Mouse (Mus musculus): Measurements from ENCODE around the gene Hadhb. TPM values are rescaled to one million over a fixed set of nuclear protein-coding genes. Genes with fewer than 3 reads are reported as not detected.

Hadhb gene
- polyA plus RNA-seq, 1 experiment from 2014 or later, result 169 TPM

DNA sequence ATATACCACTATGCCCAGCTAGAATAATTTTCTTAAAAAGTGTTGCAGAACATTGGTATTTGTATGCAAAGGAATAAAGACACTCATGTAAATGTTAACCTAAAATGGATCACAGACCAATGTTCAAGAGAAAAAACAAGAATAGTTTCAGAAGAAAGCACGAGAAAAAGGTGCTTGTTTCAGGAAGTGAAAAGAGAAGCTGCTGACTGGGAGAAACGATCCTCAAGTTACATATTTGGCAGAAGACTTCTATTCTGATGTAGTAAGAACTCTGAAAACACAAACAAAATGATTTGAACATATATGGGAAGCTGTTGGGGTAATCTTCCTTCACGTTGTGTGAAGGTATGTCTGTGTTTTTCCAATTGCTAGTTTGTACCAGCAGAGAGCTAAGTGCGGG, 16.9 kb upstream of the Hadhb start:
- H3K27me3 ChIP-seq (ENCODE audit: control insufficient read depth, insufficient read depth, low read depth, low read length), result no peaks in the 10 kb centered on the region
- ATAC-seq (ENCODE audit: low read depth), result no peak
- peaks cover 31% of the 10 kb centered on the region for H3K36me3 ChIP-seq (ENCODE audit: control insufficient read depth, insufficient read depth)
- no peaks in the 10 kb centered on the region for H3K4me1 ChIP-seq (ENCODE audit: control insufficient read depth, low read depth, low read length)
- H3K4me2 ChIP-seq (ENCODE audit: low read depth, low read length), result no peak overlapping the region
- H3K9me3 ChIP-seq (replicated peaks; ENCODE audit: control insufficient read depth, low read length), result no peaks in the 10 kb centered on the region
- H3K4me3 ChIP-seq (ENCODE audit: low read depth, low read length), result no peak overlapping the region
- WGBS (ENCODE audit: insufficient replicate concordance), result 76% methylated on average over 4 of the region's 4 CpGs
- no peak overlapping the region for H3K27ac ChIP-seq (ENCODE audit: low read length)
- no peak overlapping the region for H3K9ac ChIP-seq (ENCODE audit: low read depth, low read length)

DNA sequence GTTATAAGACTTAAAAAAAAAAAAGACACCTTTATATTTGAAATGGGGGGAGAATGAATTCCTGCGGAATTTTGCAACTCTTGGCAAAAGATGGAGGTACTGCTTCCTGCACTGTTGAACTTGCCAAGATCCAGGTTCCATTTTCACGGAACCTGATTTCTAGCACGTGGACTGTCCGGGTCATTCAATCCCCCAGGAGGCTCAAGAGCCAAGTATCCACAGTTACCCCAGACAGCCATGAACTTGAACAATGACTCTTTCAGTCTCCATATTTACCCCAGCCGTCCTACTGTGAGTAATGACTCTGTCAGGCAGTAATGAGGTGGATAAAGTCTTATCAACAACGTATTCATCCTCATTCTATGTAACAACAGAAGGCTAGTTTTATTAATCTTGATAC, 8.5 kb upstream of the Hadhb start:
- Histone ChIP-seq H3K27me3 (ENCODE audit: control insufficient read depth, insufficient read depth, low read depth, low read length) (no peaks in the 10 kb centered on the region), H3K36me3 (ENCODE audit: control insufficient read depth, insufficient read depth) (peaks cover 20% of the 10 kb centered on the region), H3K9ac (ENCODE audit: low read depth, low read length) (no peak overlapping the region), H3K4me2 (ENCODE audit: low read depth, low read length) (no peak overlapping the region), H3K4me1 (ENCODE audit: control insufficient read depth, low read depth, low read length) (peaks cover 3% of the 10 kb centered on the region), H3K9me3 (replicated peaks; ENCODE audit: control insufficient read depth, low read length) (no peaks in the 10 kb centered on the region), H3K4me3 (ENCODE audit: low read depth, low read length) (no peak overlapping the region), H3K27ac (ENCODE audit: low read length) (no peak overlapping the region)
- ATAC-seq (ENCODE audit: low read depth), result no peak
- 80% methylated on average over 6 of the region's 6 CpGs for WGBS (ENCODE audit: insufficient replicate concordance)

DNA sequence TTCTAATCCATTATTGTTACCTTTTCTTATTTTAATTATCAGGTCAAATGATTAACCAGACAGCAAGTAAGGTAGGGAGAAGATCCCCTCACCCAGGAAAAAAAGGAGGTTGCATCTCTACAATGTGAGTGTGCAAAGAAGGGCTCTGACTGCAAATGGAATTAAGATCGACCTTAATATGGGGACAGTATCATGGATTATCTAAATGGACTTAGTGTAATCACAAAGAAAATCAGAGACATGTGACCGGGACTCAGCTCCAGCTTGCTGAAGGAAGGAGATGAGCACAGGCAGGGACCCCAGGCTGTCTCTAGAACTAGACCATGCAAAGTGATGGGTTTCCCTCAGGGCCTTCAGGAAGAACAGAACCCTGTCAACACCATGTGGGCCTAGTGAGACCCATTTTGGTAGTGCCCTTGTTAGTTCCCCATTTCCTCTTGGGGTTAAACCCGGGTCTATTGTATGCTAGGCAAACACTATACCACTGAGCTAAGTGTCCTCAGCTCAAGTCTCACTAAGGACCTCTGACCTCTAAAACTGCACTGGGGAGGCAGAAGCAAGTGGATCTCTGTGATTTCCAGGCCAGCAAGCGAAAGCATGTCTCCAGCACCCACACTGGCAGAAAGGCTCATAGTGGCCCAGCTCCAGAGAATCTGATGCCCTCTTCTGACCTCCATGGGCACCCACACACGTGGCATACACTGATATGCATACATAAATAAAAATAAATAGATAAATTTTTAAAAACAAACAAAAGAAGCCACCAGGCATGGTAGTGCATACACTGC, 6.7 kb upstream of the Hadhb start:
- Histone ChIP-seq H3K27ac (ENCODE audit: low read length) (no peak overlapping the region), H3K36me3 (ENCODE audit: control insufficient read depth, insufficient read depth) (peaks cover 15% of the 10 kb centered on the region), H3K4me3 (ENCODE audit: low read depth, low read length) (no peak overlapping the region), H3K27me3 (ENCODE audit: control insufficient read depth, insufficient read depth, low read depth, low read length) (no peaks in the 10 kb centered on the region), H3K9ac (ENCODE audit: low read depth, low read length) (no peak overlapping the region), H3K4me2 (ENCODE audit: low read depth, low read length) (no peak overlapping the region), H3K4me1 (ENCODE audit: control insufficient read depth, low read depth, low read length) (peaks cover 3% of the 10 kb centered on the region), H3K9me3 (replicated peaks; ENCODE audit: control insufficient read depth, low read length) (no peaks in the 10 kb centered on the region)
- WGBS (ENCODE audit: insufficient replicate concordance), result 63% methylated on average over 5 of the region's 5 CpGs
- no peak for ATAC-seq (ENCODE audit: low read depth)

DNA sequence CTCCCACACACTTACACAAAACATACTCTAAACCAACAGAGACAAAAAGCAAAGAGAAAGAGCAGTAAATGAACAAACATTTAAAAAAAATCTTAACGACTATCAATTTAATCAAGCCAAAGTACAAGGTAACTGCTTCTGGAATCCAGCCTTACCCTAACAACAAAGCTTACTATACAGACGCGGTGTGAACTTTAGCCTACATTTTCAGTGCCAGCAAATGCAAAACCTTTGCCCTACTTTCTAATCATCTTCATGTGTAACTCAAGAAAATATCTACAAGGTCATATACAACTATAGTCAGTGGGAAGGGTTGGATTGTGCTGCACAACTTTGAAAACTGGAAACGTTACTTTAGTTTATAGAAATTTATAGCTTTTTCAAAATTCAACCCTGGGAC, 3.0 kb upstream of the Hadhb start:
- no peak for ATAC-seq (ENCODE audit: low read depth)
- Histone ChIP-seq H3K9me3 (replicated peaks; ENCODE audit: control insufficient read depth, low read length) (no peaks in the 10 kb centered on the region), H3K9ac (ENCODE audit: low read depth, low read length) (no peak overlapping the region), H3K4me3 (ENCODE audit: low read depth, low read length) (no peak overlapping the region), H3K4me2 (ENCODE audit: low read depth, low read length) (peak overlapping the region; percentile 22; the same call in 1 of the 2 replicates), H3K36me3 (ENCODE audit: control insufficient read depth, insufficient read depth) (0 out of 2 replicates have a peak, but pooled peaks cover under 1% of the 10 kb centered on the region), H3K27ac (ENCODE audit: low read length) (no peak overlapping the region), H3K27me3 (ENCODE audit: control insufficient read depth, insufficient read depth, low read depth, low read length) (no peaks in the 10 kb centered on the region), H3K4me1 (ENCODE audit: control insufficient read depth, low read depth, low read length) (peaks cover 12% of the 10 kb centered on the region)
- 70% methylated on average over 4 of the region's 4 CpGs for WGBS (ENCODE audit: insufficient replicate concordance)

DNA sequence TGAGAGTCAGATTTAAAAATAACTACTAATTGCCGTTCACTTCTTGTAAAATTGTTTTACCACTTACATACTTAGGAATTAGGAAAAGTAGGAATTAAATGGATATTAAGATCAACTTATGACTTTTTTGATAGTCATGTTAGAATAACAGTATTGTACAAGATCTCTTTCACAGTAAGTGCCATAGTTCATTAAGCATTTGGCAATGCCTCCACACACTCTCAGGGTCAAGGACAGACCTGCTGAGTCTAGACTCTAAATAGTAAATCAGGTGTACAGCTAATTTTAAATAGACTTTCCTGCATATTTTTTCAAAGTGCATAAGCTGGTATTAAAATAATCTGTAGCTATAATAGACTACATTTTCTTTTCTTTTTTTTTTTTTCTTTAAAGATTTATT, 2.6 kb upstream of the Hadhb start:
- H3K27ac ChIP-seq (ENCODE audit: low read length), result no peak overlapping the region
- H3K4me3 ChIP-seq (ENCODE audit: low read depth, low read length), result no peak overlapping the region
- peaks cover 12% of the 10 kb centered on the region for H3K4me1 ChIP-seq (ENCODE audit: control insufficient read depth, low read depth, low read length)
- ATAC-seq (ENCODE audit: low read depth), result no peak
- no peaks in the 10 kb centered on the region for H3K36me3 ChIP-seq (ENCODE audit: control insufficient read depth, insufficient read depth)
- no peaks in the 10 kb centered on the region for H3K27me3 ChIP-seq (ENCODE audit: control insufficient read depth, insufficient read depth, low read depth, low read length)
- no peak overlapping the region for H3K9ac ChIP-seq (ENCODE audit: low read depth, low read length)
- no peaks in the 10 kb centered on the region for H3K9me3 ChIP-seq (replicated peaks; ENCODE audit: control insufficient read depth, low read length)
- 70% methylated on average over 1 of the region's 1 CpGs for WGBS (ENCODE audit: insufficient replicate concordance)
- H3K4me2 ChIP-seq (ENCODE audit: low read depth, low read length), result no peak overlapping the region

DNA sequence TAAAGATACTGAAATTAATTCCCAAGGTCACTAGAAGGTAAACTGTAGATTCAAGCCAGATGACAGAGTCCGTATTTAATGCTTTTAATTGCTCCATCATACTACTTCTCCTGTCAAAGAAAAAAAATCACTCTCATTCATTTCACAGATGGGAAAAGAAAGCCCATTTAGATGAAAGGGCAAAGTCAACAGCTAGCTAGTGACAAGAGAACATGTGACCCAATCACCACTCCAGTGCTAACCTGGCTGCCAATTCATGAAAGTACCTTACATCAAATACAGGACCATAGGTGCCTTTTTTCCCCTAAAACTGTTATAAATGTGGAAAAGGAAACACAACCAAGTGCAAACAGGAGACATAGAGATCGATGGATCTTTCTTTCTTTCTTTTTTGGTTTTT, 1.8 kb upstream of the Hadhb start:
- H3K9me3 ChIP-seq (replicated peaks; ENCODE audit: control insufficient read depth, low read length), result no peaks in the 10 kb centered on the region
- no peak for ATAC-seq (ENCODE audit: low read depth)
- H3K27ac ChIP-seq (ENCODE audit: low read length), result no peak overlapping the region
- 0 out of 2 replicates have a peak overlapping the region, but pooled peaks have one; percentile 28 for H3K4me2 ChIP-seq (ENCODE audit: low read depth, low read length)
- no peak overlapping the region for H3K9ac ChIP-seq (ENCODE audit: low read depth, low read length)
- WGBS (ENCODE audit: insufficient replicate concordance), result 84% methylated on average over 2 of the region's 2 CpGs
- peak overlapping the region; percentile 13; the same call in 1 of the 2 replicates for H3K4me3 ChIP-seq (ENCODE audit: low read depth, low read length)
- peaks cover 12% of the 10 kb centered on the region for H3K4me1 ChIP-seq (ENCODE audit: control insufficient read depth, low read depth, low read length)
- H3K27me3 ChIP-seq (ENCODE audit: control insufficient read depth, insufficient read depth, low read depth, low read length), result no peaks in the 10 kb centered on the region
- no peaks in the 10 kb centered on the region for H3K36me3 ChIP-seq (ENCODE audit: control insufficient read depth, insufficient read depth)

DNA sequence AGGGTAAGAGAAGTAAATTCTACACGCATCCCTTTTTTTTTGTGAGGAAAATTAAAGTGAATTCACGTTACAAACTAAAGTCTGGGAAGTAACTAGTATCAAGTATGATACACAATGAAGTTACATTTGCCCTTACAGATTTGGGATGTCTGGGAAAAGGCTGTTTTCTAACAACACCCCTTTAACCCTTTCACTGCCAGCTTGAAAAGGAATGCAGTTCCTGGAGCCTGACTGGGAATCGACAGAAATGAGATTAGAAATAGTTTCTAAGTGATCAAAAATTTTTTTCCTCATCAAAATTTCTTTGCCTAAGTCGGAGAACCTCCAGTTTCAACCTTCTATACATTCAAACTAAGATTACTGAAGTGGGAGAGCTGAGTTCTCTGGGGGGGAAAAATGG, 1.0 kb upstream of the Hadhb start:
- Histone ChIP-seq H3K9ac (ENCODE audit: low read depth, low read length) (peak overlapping the region; percentile 94), H3K9me3 (replicated peaks; ENCODE audit: control insufficient read depth, low read length) (no peaks in the 10 kb centered on the region), H3K36me3 (ENCODE audit: control insufficient read depth, insufficient read depth) (no peaks in the 10 kb centered on the region), H3K27me3 (ENCODE audit: control insufficient read depth, insufficient read depth, low read depth, low read length) (no peaks in the 10 kb centered on the region), H3K27ac (ENCODE audit: low read length) (peak overlapping the region; percentile 95), H3K4me3 (ENCODE audit: low read depth, low read length) (peak overlapping the region; percentile 99), H3K4me2 (ENCODE audit: low read depth, low read length) (peak overlapping the region; percentile 85), H3K4me1 (ENCODE audit: control insufficient read depth, low read depth, low read length) (peaks cover 12% of the 10 kb centered on the region)
- WGBS (ENCODE audit: insufficient replicate concordance), result 24% methylated on average over 4 of the region's 4 CpGs
- ATAC-seq (ENCODE audit: low read depth), result no peak

DNA sequence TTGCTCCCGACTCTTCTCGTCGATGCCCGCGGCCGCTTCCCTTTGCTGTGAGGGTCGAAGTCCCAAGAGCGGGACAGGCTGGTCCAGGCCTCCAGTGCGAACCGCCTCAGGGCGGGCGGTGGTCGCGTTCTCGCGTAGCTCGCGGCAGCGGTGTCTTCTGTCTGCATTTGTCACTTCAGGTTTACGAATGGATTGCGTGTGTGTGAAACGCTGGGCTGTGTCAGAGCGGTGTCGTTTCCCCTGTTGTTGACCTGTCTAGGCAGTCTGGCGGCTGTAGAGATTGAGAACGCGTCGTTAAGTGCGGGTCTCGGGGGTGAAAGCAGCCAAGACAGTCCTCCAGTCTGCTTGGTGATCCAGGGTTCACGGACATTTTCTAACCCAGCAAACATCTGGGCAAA, 346 bp downstream of the Hadhb start:
- Histone ChIP-seq H3K27ac (ENCODE audit: low read length) (peak overlapping the region; percentile 95), H3K4me3 (ENCODE audit: low read depth, low read length) (peak overlapping the region; percentile 99), H3K36me3 (ENCODE audit: control insufficient read depth, insufficient read depth) (no peaks in the 10 kb centered on the region), H3K9ac (ENCODE audit: low read depth, low read length) (peak overlapping the region; percentile 94), H3K9me3 (replicated peaks; ENCODE audit: control insufficient read depth, low read length) (no peaks in the 10 kb centered on the region), H3K27me3 (ENCODE audit: control insufficient read depth, insufficient read depth, low read depth, low read length) (no peaks in the 10 kb centered on the region), H3K4me1 (ENCODE audit: control insufficient read depth, low read depth, low read length) (peaks cover 9% of the 10 kb centered on the region; the same call in 1 of the 2 replicates), H3K4me2 (ENCODE audit: low read depth, low read length) (peak overlapping the region; percentile 85)
- ATAC-seq (ENCODE audit: low read depth), result peak; percentile 15
- WGBS (ENCODE audit: insufficient replicate concordance), result 0% methylated on average over 31 of the region's 31 CpGs

DNA sequence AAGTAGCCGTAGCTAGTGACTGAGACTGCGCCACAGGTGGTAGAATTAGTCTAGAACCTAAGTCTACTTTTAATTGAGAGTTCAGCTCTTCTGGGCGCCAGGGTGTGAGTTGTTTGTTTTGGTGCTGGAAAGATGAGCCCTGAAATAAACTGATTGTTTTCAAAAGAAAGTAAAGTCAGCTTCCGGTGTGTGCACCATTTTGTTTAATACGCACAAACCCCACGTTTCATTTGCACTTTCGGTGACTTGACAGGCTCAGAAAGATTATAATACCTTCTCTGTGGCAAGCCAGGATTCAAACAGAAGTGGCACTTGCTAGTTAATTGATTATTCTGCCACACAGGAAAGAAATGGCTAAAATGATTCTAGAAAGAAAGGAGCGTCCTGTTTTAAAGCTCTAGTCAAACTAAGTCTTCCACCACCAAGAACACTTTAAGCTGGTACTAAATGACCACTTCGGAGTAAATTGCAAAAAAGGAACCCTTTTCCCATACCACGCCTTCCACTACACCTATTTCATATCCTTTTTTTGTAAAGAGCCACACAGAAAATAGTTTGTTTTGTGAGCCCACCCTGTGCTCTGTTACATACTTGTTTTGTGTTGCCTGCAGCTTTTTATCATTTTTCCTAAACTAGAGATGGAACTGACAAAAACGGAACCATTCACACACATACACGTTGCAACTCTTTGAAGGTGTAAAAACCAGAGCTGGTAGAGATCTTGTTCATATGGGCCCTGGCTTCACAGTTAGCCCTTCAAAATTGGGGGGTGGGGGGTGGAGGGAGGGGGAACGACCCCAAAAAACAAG, 977 bp downstream of the Hadhb start:
- Histone ChIP-seq H3K4me1 (ENCODE audit: control insufficient read depth, low read depth, low read length) (peaks cover 9% of the 10 kb centered on the region; the same call in 1 of the 2 replicates), H3K36me3 (ENCODE audit: control insufficient read depth, insufficient read depth) (no peaks in the 10 kb centered on the region), H3K27me3 (ENCODE audit: control insufficient read depth, insufficient read depth, low read depth, low read length) (no peaks in the 10 kb centered on the region), H3K9me3 (replicated peaks; ENCODE audit: control insufficient read depth, low read length) (no peaks in the 10 kb centered on the region), H3K27ac (ENCODE audit: low read length) (peak overlapping the region; percentile 95), H3K9ac (ENCODE audit: low read depth, low read length) (peak overlapping the region; percentile 94), H3K4me3 (ENCODE audit: low read depth, low read length) (peak overlapping the region; percentile 99), H3K4me2 (ENCODE audit: low read depth, low read length) (peak overlapping the region; percentile 85)
- no peak for ATAC-seq (ENCODE audit: low read depth)
- WGBS (ENCODE audit: insufficient replicate concordance), result 14% methylated on average over 13 of the region's 13 CpGs

All from liver, embryonic 16.5 days (tissue).